Mouse (Mus musculus): ENCODE data around the gene Tpcn1. TPM values are rescaled to one million over a fixed set of nuclear protein-coding genes. Genes with fewer than 3 reads are reported as not detected.

Tpcn1 gene
- polyA plus RNA-seq, 1 experiment: 40.0 TPM

- TF ChIP-seq CTCF (IDR thresholded peaks at IDR 0.05; ENCODE audit: extremely low read depth, insufficient read depth, low read length): no peak
- no peak for TF ChIP-seq POLR2A (IDR thresholded peaks at IDR 0.05; ENCODE audit: extremely low read depth, insufficient read depth, low read length)
- Histone ChIP-seq H3K27ac (ENCODE audit: insufficient read depth, low read length) (no peak overlapping the region), H3K4me1 (ENCODE audit: control insufficient read depth, insufficient read depth, low read length) (no peaks in the 10 kb centered on the region), H3K4me3 (ENCODE audit: insufficient read depth, low read length) (no peak overlapping the region)
These were observed 38.3 kb downstream of the Tpcn1 start for GRCm38 (mm10) chr5:120550137-120550536.

- TF ChIP-seq CTCF (IDR thresholded peaks at IDR 0.05; ENCODE audit: extremely low read depth, insufficient read depth, low read length): no peak
- no peak for TF ChIP-seq POLR2A (IDR thresholded peaks at IDR 0.05; ENCODE audit: extremely low read depth, insufficient read depth, low read length)
- Histone ChIP-seq H3K4me3 (ENCODE audit: insufficient read depth, low read length) (no peak overlapping the region), H3K4me1 (ENCODE audit: control insufficient read depth, insufficient read depth, low read length) (no peaks in the 10 kb centered on the region), H3K27ac (ENCODE audit: insufficient read depth, low read length) (no peak overlapping the region)
These were observed 40.1 kb downstream of the Tpcn1 start for GRCm38 (mm10) chr5:120548236-120548850.

DNA sequence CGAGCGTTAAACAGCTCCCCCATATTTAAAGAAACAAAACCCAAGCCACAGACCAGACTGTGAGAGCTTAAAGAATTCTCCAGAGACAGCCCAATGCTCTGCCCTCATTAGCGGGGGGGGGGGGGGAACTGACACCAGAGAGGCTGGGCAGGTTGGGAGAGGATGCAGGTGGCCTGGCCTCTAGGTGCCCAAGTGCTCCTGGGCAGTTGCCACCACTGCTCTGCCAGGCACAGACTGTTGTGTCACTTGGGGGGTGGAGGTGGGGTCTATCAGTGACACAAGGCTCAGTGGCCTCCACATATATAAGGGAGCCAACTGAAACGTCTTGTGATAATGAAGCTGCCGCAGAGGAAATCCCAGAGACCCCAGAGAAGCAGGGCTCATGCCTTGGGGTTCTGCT is 51.8 kb downstream of the Tpcn1 start:
- Histone ChIP-seq H3K4me3 (ENCODE audit: insufficient read depth, low read length) (no peak overlapping the region), H3K4me1 (ENCODE audit: control insufficient read depth, insufficient read depth, low read length) (peaks cover 3% of the 10 kb centered on the region; the same call in 1 of the 2 replicates), H3K27ac (ENCODE audit: insufficient read depth, low read length) (no peak overlapping the region)
- no peak for TF ChIP-seq CTCF (IDR thresholded peaks at IDR 0.05; ENCODE audit: extremely low read depth, insufficient read depth, low read length)
- no peak for TF ChIP-seq POLR2A (IDR thresholded peaks at IDR 0.05; ENCODE audit: extremely low read depth, insufficient read depth, low read length)

- TF ChIP-seq POLR2A (IDR thresholded peaks at IDR 0.05; ENCODE audit: extremely low read depth, insufficient read depth, low read length) (no peak), CTCF (IDR thresholded peaks at IDR 0.05; ENCODE audit: extremely low read depth, insufficient read depth, low read length) (no peak)
- peaks cover 3% of the 10 kb centered on the region; the same call in 1 of the 2 replicates for H3K4me1 ChIP-seq (ENCODE audit: control insufficient read depth, insufficient read depth, low read length)
- no peak overlapping the region for H3K27ac ChIP-seq (ENCODE audit: insufficient read depth, low read length)
- H3K4me3 ChIP-seq (ENCODE audit: insufficient read depth, low read length): no peak overlapping the region
These were observed 52.4 kb downstream of the Tpcn1 start for GRCm38 (mm10) chr5:120536046-120536445.

- H3K27ac ChIP-seq (ENCODE audit: insufficient read depth, low read length): peak overlapping the region; percentile 66; the same call in 1 of the 2 replicates
- TF ChIP-seq POLR2A (IDR thresholded peaks at IDR 0.05; ENCODE audit: extremely low read depth, insufficient read depth, low read length) (no peak), CTCF (IDR thresholded peaks at IDR 0.05; ENCODE audit: extremely low read depth, insufficient read depth, low read length) (no peak)
- H3K4me3 ChIP-seq (ENCODE audit: insufficient read depth, low read length): no peak overlapping the region
- peaks cover 3% of the 10 kb centered on the region; the same call in 1 of the 2 replicates for H3K4me1 ChIP-seq (ENCODE audit: control insufficient read depth, insufficient read depth, low read length)
These were observed 53.8 kb downstream of the Tpcn1 start for GRCm38 (mm10) chr5:120534686-120535075.

GRCm38 (mm10) chr5:120534071-120534685 is 54.3 kb downstream of the Tpcn1 start:
- Histone ChIP-seq H3K27ac (ENCODE audit: insufficient read depth, low read length) (peak overlapping the region; percentile 66; the same call in 1 of the 2 replicates), H3K4me1 (ENCODE audit: control insufficient read depth, insufficient read depth, low read length) (peaks cover 3% of the 10 kb centered on the region; the same call in 1 of the 2 replicates), H3K4me3 (ENCODE audit: insufficient read depth, low read length) (no peak overlapping the region)
- TF ChIP-seq POLR2A (IDR thresholded peaks at IDR 0.05; ENCODE audit: extremely low read depth, insufficient read depth, low read length) (no peak), CTCF (IDR thresholded peaks at IDR 0.05; ENCODE audit: extremely low read depth, insufficient read depth, low read length) (no peak)

GRCm38 (mm10) chr5:120531631-120532030 is 56.8 kb downstream of the Tpcn1 start:
- H3K27ac ChIP-seq (ENCODE audit: insufficient read depth, low read length): no peak overlapping the region
- peaks cover 3% of the 10 kb centered on the region; the same call in 1 of the 2 replicates for H3K4me1 ChIP-seq (ENCODE audit: control insufficient read depth, insufficient read depth, low read length)
- no peak overlapping the region for H3K4me3 ChIP-seq (ENCODE audit: insufficient read depth, low read length)
- TF ChIP-seq CTCF (IDR thresholded peaks at IDR 0.05; ENCODE audit: extremely low read depth, insufficient read depth, low read length) (no peak), POLR2A (IDR thresholded peaks at IDR 0.05; ENCODE audit: extremely low read depth, insufficient read depth, low read length) (no peak)

DNA sequence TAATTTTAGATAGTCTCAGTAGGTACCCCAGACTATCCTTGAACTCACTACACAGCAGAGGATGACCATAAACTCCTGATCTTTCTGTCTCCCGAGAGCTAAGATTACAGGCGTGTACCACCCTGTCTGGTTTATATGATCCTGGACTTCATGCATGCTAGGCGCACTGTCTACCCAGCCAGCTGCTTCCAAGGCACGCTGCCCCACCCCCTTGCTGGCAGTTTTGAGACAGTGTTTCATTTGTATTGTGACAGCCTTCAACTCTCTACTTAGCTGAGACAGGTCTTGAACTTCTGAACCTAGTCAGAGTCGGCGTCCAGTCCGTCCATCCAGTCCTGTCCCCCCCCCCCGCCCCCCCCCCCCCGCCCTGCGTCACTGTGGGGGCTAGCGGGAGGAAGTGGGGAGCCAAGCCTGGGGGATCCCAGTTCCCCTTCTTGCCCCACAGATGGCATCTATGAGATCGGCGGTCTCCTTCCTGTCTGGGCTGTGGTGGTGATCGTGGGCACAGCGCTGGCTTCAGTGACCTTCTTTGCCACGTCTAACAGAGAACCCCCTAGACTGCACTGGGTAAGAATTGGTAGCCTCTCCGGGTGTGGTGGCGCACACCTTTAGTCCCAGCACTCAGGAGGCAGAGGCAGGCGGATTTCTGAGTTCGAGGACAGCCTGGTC is 61.0 kb downstream of the Tpcn1 start:
- Histone ChIP-seq H3K4me1 (ENCODE audit: control insufficient read depth, insufficient read depth, low read length) (no peaks in the 10 kb centered on the region), H3K27ac (ENCODE audit: insufficient read depth, low read length) (no peak overlapping the region), H3K4me3 (ENCODE audit: insufficient read depth, low read length) (no peak overlapping the region)
- TF ChIP-seq POLR2A (IDR thresholded peaks at IDR 0.05; ENCODE audit: extremely low read depth, insufficient read depth, low read length) (no peak), CTCF (IDR thresholded peaks at IDR 0.05; ENCODE audit: extremely low read depth, insufficient read depth, low read length) (no peak)

GRCm38 (mm10) chr5:120526311-120526710 is 62.2 kb downstream of the Tpcn1 start:
- Histone ChIP-seq H3K4me1 (ENCODE audit: control insufficient read depth, insufficient read depth, low read length) (no peaks in the 10 kb centered on the region), H3K27ac (ENCODE audit: insufficient read depth, low read length) (no peak overlapping the region), H3K4me3 (ENCODE audit: insufficient read depth, low read length) (no peak overlapping the region)
- no peak for TF ChIP-seq POLR2A (IDR thresholded peaks at IDR 0.05; ENCODE audit: extremely low read depth, insufficient read depth, low read length)
- no peak for TF ChIP-seq CTCF (IDR thresholded peaks at IDR 0.05; ENCODE audit: extremely low read depth, insufficient read depth, low read length)
